Mouse (Mus musculus) adrenal gland, adult 2 months (tissue): ENCODE results near the gene Zc3h10. TPM values are rescaled to one million over a fixed set of nuclear protein-coding genes. Genes with fewer than 3 reads are reported as not detected.
A peak's percentile ranks its signal among the peaks of the same experiment; 100 is the strongest.
"Not testable (repeated sequence)": the region's sequence is repeated elsewhere in the genome, so short reads cannot be mapped to it uniquely, and the experiment has no call there.

Source experiments
- DNase-seq: peaks from one replicate; pipeline ENCODE4 v3.0.0; 2021
- microRNA-seq, 2 experiments: library from miRNA; unstranded; fragments of <30 nt; microRNA quantifications; one replicate each; pipeline ENCODE4 v1.2.0; 2021
- polyA plus RNA-seq: library from polyadenylated mRNA; depleted of rRNA; stranded (reverse); fragments of >200 nt; gene quantifications from 2 replicates; pipeline ENCODE4 v1.2.3, GENCODE M21; 2012; rRNA removed
- total RNA-seq, 2 experiments: library from RNA; stranded (reverse); gene quantifications; 2 replicates each; pipeline ENCODE4 v1.2.3; 2021

Gene Zc3h10
- total and polyA plus RNA-seq, 3 experiments = 11.7 to 16.3 (median 12.3) TPM

DNA sequence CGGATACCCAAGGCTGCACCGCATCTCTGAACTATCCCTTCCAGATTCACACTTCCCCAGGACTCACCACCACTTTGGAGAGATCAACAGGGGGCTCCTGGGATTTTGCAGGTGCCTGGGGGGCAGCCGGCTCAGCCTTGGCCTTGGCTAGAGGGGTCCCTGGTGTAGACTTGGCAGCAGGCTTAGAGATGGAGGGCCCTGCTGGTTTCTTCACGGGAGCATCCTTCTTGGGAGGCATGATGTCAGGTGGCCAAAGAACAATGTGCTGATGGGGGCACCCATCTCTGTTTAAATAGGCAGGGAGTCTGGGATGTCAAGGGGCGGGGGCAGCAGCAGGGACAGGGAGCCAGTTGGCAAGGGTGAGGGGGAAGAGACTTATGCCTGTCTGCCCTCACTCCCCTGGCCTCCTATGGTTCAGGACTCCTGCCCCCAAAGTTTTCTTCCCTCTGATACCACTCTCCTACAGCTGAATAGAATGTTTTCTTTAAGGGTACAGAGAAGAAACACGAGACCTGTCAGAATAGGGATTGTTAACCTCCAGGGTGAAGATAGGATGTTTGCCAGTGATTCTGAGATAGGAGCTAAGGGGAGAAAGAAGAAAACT lies 50.3 kb downstream of the Zc3h10 start:
- no peak for DNase-seq

DNA sequence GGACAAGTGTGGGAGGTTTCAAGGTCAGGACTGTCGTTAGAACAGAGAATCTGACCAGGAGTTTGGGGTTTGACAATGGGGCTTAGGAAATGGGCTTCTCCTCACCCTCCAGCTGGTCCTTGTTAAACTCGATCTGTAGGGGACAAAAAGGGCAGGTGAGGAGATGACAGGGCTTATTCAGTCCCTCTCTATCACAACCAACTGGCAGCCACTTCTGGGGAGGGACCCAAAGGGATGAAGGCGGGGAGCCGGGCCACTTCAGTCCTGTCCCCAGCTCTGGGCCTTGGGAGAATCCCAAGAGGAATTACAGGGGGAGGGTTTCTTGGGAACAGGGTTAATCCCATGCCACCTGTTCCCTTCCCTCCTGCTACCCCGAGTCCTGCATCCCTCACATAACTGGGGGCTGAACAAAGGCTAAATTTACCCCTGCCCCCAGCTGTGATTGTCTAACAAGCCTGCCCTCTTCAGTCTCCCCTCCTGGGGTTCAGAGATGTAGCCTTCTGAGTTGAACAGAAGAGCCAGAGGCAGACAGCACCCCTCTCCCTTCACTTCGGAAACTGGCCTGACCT lies 51.0 kb downstream of the Zc3h10 start:
- no peak for DNase-seq

DNA sequence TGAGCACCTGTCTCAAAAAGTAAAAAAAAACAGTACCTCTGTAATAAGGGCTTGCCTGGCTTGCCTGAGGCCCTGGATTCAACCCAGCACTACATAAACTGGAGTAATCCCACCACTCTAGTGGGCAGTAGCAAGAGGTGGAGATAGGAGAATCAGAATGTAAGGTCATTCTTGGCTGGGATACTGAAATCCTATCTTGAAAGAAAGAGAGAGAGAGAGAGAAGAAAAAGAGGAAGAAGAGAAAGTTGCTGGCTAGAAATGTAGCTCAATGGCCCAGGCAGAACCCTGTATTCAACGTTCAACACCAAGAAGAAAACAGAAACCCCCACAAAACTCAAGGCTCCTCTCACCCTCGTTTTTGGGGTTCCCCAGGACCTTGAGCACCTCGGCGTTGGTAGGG lies 51.7 kb downstream of the Zc3h10 start:
- no peak for DNase-seq

- DNase-seq = no peak
Observed at GRCm38 (mm10) chr10:128495270-128495669, 52.3 kb downstream of the Zc3h10 start.

- DNase-seq = no peak
Observed at GRCm38 (mm10) chr10:128494667-128495245, 52.8 kb downstream of the Zc3h10 start.

DNA sequence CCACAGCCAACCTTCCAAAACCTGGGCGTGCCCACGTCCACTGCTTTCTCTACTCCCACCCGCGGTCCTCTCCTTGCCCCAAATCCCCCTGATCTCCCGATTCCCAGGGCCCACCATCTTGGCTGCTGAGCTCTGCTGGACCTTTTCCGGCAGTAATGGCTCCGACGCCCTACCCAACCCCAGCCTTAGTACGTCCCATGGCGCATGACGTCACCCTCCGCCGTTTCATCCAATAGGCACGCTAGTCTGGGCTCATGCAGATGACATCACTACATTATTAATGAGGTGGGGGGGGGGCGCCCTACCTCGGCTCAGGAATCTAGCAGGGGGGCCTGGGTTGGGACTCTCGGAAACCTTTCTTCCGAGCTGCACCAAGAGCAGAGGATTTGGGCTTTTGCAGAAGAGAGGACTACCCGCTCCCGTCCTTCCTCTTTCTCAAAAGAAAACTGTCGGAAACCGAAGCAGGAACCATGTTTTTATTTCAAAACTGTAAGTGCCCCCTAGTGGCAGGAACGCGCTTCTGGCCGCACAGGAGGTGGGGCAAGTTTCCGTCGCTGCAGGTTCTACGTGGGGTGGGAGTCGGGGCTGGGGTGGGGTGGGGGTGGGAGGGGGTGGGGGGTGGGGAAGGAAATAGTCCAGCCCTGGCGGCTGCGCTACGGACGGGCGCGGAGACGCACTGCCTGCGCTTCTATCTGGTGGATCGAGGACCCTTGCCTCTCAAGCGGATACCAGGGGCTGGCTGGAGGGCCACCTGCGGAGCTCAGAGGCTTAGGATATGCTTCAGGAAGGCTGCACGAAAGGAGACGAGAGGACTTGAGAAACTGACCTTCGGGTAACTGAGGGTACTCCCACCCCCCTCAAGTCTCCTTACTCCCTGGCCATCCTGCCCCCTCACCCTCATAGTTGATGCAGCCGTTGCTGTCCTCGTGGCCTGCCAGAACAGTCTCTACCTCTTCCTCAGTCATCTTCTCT lies 53.6 kb downstream of the Zc3h10 start, which contains the start of gene Myl6:
Myl6 (minus strand) TSS at position 451 of the 972 bp plus-strand sequence.
- peak; percentile 97 for DNase-seq

DNA sequence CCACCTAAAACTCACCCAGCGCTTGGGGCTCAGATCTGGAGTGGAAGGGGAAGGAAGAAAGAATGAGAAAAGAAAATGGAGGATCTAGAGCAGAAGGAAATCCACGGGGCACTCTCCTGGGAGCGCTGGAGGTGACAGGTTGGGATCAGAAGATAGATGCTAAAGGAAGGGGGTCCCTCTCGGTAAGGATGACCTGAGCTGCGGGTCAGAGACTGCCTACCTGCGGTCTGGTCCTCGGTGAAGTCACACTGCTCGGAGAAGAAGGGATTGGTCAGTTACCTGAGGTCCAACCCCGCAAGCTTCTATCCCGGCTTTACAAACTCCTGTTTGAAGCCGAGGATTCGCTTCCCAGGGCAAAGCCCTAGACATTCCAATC lies 54.3 kb downstream of the Zc3h10 start:
- no peak for DNase-seq

- peak; percentile 79 for DNase-seq
Observed at GRCm38 (mm10) chr10:128492633-128493311, 54.8 kb downstream of the Zc3h10 start.

DNA sequence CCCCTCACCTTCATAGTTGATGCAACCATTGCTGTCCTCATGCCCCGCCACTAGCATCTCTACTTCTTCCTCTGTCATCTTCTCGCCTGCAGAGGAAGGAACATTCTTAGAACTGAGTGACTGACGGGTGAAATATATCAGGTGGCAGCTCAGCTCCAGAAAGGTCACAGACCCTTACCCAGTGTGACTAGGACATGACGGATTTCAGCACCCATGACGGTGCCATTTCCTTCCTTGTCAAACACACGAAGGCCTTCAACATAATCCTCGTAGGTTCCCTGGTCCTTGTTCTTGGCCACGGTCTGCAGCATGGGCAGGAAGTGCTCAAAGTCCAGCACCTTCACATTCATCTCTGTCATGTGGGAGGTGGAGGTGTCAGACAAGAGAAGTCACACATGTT lies 55.5 kb downstream of the Zc3h10 start:
- not testable (repeated sequence) for DNase-seq

Small RNA genes lying within 50 kb of the gene (microRNA-seq; reads per million reads assigned to microRNA genes)
- gene Gm47275 (0 reads per million in 2 experiments), gene Mir6916 (0.41 to 0.44 reads per million in 2 experiments), gene Mir6917 (0 to 0.41 reads per million in 2 experiments)

Other genes starting within 250 kb of the Zc3h10 start
- not detected for gene Il23a, start 249.0 kb downstream of the Zc3h10 start, total RNA-seq
- gene Il23a, start 249.0 kb downstream of the Zc3h10 start, polyA plus RNA-seq = not detected in 2 replicates
- gene Pan2, start 244.4 kb downstream of the Zc3h10 start, total RNA-seq = 10 to 100 TPM; 13.8 to 18.3 TPM
- gene Pan2, start 244.4 kb downstream of the Zc3h10 start, polyA plus RNA-seq = 17.2 and 20.4 TPM in 2 replicates
- 100 to 1,000 TPM; 180 to 204 TPM for gene Cnpy2, start 225.3 kb downstream of the Zc3h10 start, total RNA-seq
- gene Cnpy2, start 225.3 kb downstream of the Zc3h10 start, polyA plus RNA-seq = 20.1 and 28.6 TPM in 2 replicates
- 100 to 1,000 TPM; 391 to 444 TPM for gene Cs, start 210.0 kb downstream of the Zc3h10 start, total RNA-seq
- 315 and 332 TPM in 2 replicates for gene Cs, start 210.0 kb downstream of the Zc3h10 start, polyA plus RNA-seq
- gene Coq10a, start 178.8 kb downstream of the Zc3h10 start, total RNA-seq = 10 to 100 TPM; 72.2 to 77.1 TPM
- 44.2 and 116 TPM in 2 replicates for gene Coq10a, start 178.8 kb downstream of the Zc3h10 start, polyA plus RNA-seq
- 10 to 100 TPM; 48.3 to 59.3 TPM for gene Ankrd52, start 170.7 kb downstream of the Zc3h10 start, total RNA-seq
- 44.2 and 53.1 TPM in 2 replicates for gene Ankrd52, start 170.7 kb downstream of the Zc3h10 start, polyA plus RNA-seq
- gene Slc39a5, start 146.5 kb downstream of the Zc3h10 start, total RNA-seq = not detected
- gene Slc39a5, start 146.5 kb downstream of the Zc3h10 start, polyA plus RNA-seq = not detected in 2 replicates
- 10 to 100 TPM; 79.3 to 93.8 TPM for gene Nabp2, start 136.3 kb downstream of the Zc3h10 start, total RNA-seq
- gene Nabp2, start 136.3 kb downstream of the Zc3h10 start, polyA plus RNA-seq = 21.3 and 22.2 TPM in 2 replicates
- 10 to 100 TPM; 39.1 to 41.7 TPM for gene Rnf41, start 136.1 kb downstream of the Zc3h10 start, total RNA-seq
- 24.4 and 28.4 TPM in 2 replicates for gene Rnf41, start 136.1 kb downstream of the Zc3h10 start, polyA plus RNA-seq
- 100 to 1,000 TPM; 120 to 128 TPM for gene Smarcc2, start 88.5 kb downstream of the Zc3h10 start, total RNA-seq
- gene Smarcc2, start 88.5 kb downstream of the Zc3h10 start, polyA plus RNA-seq = 129 and 130 TPM in 2 replicates
- gene Myl6, start 53.6 kb downstream of the Zc3h10 start, total RNA-seq = 100 to 1,000 TPM; 786 to 985 TPM
- 324 and 445 TPM in 2 replicates for gene Myl6, start 53.6 kb downstream of the Zc3h10 start, polyA plus RNA-seq
- gene Myl6b, start 49.1 kb downstream of the Zc3h10 start, total RNA-seq = 1 to 10 TPM; 6.2 to 8.3 TPM
- 5.1 and 5.7 TPM in 2 replicates for gene Myl6b, start 49.1 kb downstream of the Zc3h10 start, polyA plus RNA-seq
- 10 to 100 TPM; 26.1 to 32.6 TPM for gene Esyt1, start 21.9 kb downstream of the Zc3h10 start, total RNA-seq
- 52.8 and 59.6 TPM in 2 replicates for gene Esyt1, start 21.9 kb downstream of the Zc3h10 start, polyA plus RNA-seq
- gene Rpl41, start 1.5 kb upstream of the Zc3h10 start, total RNA-seq = 1,000 to 10,000 TPM; 3,028 to 3,144 TPM
- gene Rpl41, start 1.5 kb upstream of the Zc3h10 start, polyA plus RNA-seq = 1,154 and 1,178 TPM in 2 replicates
- 10 to 100 TPM; 79.7 to 88.2 TPM for gene Pa2g4, start 18.2 kb upstream of the Zc3h10 start, total RNA-seq
- gene Pa2g4, start 18.2 kb upstream of the Zc3h10 start, polyA plus RNA-seq = 6.4 and 8.6 TPM in 2 replicates
- 1 to 10 TPM; 2.3 to 3.8 TPM for gene Erbb3, start 41.9 kb upstream of the Zc3h10 start, total RNA-seq
- 1.1 and 1.3 TPM in 2 replicates for gene Erbb3, start 41.9 kb upstream of the Zc3h10 start, polyA plus RNA-seq
- gene Rps26, start 79.0 kb upstream of the Zc3h10 start, total RNA-seq = 100 to 1,000 TPM; 715 to 972 TPM
- gene Rps26, start 79.0 kb upstream of the Zc3h10 start, polyA plus RNA-seq = 581 and 897 TPM in 2 replicates
- gene Ikzf4, start 98.2 kb upstream of the Zc3h10 start, total RNA-seq = 1 to 10 TPM; 1.9 to 2.6 TPM
- 3.1 and 3.5 TPM in 2 replicates for gene Ikzf4, start 98.2 kb upstream of the Zc3h10 start, polyA plus RNA-seq
- 10 to 100 TPM; 29.2 to 32.7 TPM for gene Suox, start 126.3 kb upstream of the Zc3h10 start, total RNA-seq
- 10.2 and 10.8 TPM in 2 replicates for gene Suox, start 126.3 kb upstream of the Zc3h10 start, polyA plus RNA-seq
- gene Rab5b, start 148.5 kb upstream of the Zc3h10 start, total RNA-seq = 100 to 1,000 TPM; 112 to 127 TPM
- gene Rab5b, start 148.5 kb upstream of the Zc3h10 start, polyA plus RNA-seq = 46.5 and 69.5 TPM in 2 replicates
- gene Pmel, start 156.4 kb upstream of the Zc3h10 start, total RNA-seq = 1 to 10 TPM in 1 of 2 experiments, under 1 TPM in 1; 0.86 to 1.0 TPM
- gene Pmel, start 156.4 kb upstream of the Zc3h10 start, polyA plus RNA-seq = 0.30 and 0.76 TPM in 2 replicates
- gene Cdk2, start 157.3 kb upstream of the Zc3h10 start, total RNA-seq = 10 to 100 TPM; 12.6 to 16.2 TPM
- 10.5 and 10.7 TPM in 2 replicates for gene Cdk2, start 157.3 kb upstream of the Zc3h10 start, polyA plus RNA-seq
- 10 to 100 TPM; 11.4 to 26.1 TPM for gene Dgka, start 197.1 kb upstream of the Zc3h10 start, total RNA-seq
- gene Dgka, start 197.1 kb upstream of the Zc3h10 start, polyA plus RNA-seq = 10.5 and 11.0 TPM in 2 replicates
- gene Pym1, start 200.1 kb upstream of the Zc3h10 start, total RNA-seq = 10 to 100 TPM; 22.9 to 26.5 TPM
- gene Pym1, start 200.1 kb upstream of the Zc3h10 start, polyA plus RNA-seq = 11.5 and 15.5 TPM in 2 replicates
- 10 to 100 TPM; 35.8 to 64.4 TPM for gene Mmp19, start 243.1 kb upstream of the Zc3h10 start, total RNA-seq
- gene Mmp19, start 243.1 kb upstream of the Zc3h10 start, polyA plus RNA-seq = 16.0 and 16.8 TPM in 2 replicates